Mouse (Mus musculus) CH12.LX (cell line): ENCODE data around the gene Ntrk2.

ENCODE experiments used
- MAZ ChIP-seq: IDR thresholded peaks from 2 replicates; pipeline ENCODE4 v1.6.1; 2012; ENCODE audit warnings: low read depth, mild to moderate bottlenecking, inconsistent platforms, low read length, improper control_type of control experiment, moderate library complexity
- UBTF ChIP-seq: IDR thresholded peaks from 2 replicates; pipeline ENCODE4 v1.6.1; 2012; ENCODE audit warnings: low read depth, mild to moderate bottlenecking, inconsistent platforms, low read length, improper control_type of control experiment, moderate library complexity
- USF1 ChIP-seq: IDR thresholded peaks from 2 replicates; pipeline ENCODE4 v1.6.1; 2014; ENCODE audit warnings: low read depth, mild to moderate bottlenecking, inconsistent platforms, low read length, improper control_type of control experiment

GRCm38 (mm10) chr13:58808381-58808821 is 2.0 kb downstream of the Ntrk2 start:
- no peak for TF ChIP-seq UBTF
- no peak for TF ChIP-seq USF1
- TF ChIP-seq MAZ, result no peak
